Mouse (Mus musculus): Measurements from ENCODE around the gene Smc3.

Gene Smc3
- long read RNA-seq, experiment 1, partial matches to known transcripts, result 50 of 54 reads
- long read RNA-seq, experiment 1, other reads (novel, unspliced or antisense), result 4 of 54 reads
- long read RNA-seq, experiment 2, partial matches to known transcripts, result 60 of 65 reads
- long read RNA-seq, experiment 2, other reads (novel, unspliced or antisense), result 4 of 65 reads

DNA sequence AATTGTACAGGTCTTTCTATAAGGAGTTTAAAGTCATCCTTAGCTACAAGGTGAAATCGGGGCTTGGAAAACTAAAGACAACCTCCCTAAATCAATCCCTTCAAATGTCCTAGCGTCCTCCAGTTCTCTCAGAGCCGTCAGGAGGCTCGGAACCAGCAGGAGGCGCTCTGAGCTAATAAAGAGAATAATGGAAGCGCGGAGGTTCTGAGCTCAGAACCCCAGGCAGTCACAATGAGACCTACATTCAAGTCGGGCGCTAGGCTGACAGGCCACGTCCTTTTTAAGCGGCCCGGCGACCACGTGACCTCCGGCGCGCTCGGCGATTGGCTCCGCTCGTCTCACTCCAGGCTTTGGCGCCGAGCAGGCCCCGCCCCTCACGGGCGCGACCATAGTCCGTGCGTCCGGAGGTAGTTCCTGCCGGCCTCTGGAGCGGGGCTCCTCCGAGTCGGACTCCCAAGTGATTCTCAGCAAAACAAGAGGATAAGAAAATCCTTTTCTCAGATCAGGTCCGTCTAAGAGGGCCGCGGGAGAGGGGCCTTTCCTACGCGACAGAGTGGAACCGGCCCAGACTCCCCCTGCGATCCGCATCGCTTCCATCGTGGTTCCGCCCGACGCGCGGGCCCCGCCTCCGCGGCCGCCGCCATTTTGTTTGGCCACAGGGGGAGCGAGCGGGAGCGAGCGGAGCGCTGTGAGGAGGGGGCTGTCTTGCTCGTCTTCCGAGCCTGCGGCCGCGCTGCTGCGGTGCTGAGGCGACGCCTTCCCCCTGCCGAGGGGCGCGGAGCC is at the start of gene Smc3:
TSS of gene Smc3 (plus strand) at position 642 of the 783 bp plus-strand sequence.
- intact Hi-C loops (cut with DNase I), result loop anchor here (5.0 kb wide), 1 partner anchor 47 kb away; no protein-coding TSS in a partner anchor

DNA sequence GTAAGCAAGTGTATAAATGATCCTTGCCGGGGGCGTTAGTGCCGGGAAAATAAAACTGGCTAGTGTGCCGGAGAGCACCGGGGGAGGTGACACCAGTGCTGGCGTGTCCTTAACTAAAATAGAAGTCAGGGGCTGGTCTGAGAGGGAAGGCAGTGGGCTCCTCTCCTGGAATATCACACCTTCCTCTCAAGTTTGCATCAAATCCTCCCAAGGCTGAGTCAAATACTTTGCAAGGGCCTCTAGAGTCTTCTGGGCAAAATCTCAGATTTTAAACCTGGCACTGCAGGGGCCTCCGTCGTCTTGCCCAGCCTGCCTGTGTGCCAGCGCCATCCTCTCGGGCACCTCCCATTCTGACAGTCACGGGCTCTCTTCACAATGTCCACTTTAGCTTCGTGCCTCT is 49.2 kb upstream of the Smc3 start:
- intact Hi-C loops (cut with DNase I), result no loop called here

DNA sequence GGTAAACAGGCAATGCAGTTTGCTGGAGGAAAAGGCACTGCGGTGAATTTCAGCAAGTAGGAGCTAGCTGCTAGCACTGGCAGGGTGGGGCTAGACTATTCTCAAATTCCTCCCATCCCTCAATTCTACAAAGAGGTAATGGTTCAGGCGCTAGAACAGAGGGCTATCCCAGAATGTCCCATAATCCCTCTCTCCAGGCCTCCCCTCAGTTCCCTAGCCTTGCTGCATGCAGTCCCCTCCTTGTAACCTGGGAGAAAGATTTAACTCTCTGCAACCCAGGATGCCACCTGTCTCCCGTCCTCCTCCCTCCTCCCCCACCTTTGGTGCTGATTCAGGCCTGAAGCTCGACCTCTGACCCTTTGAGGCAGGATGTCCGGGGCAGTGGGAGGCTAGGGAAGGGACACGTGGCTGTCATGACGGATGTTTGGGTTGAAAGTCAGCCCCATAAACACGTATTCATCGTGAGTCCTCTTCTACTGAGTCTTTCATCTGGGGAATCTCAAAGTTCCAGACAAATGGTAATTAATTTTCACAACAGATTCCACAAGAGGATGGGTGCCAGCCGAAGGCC is 47.9 kb upstream of the Smc3 start:
- intact Hi-C loops (cut with DNase I), result no loop called here

DNA sequence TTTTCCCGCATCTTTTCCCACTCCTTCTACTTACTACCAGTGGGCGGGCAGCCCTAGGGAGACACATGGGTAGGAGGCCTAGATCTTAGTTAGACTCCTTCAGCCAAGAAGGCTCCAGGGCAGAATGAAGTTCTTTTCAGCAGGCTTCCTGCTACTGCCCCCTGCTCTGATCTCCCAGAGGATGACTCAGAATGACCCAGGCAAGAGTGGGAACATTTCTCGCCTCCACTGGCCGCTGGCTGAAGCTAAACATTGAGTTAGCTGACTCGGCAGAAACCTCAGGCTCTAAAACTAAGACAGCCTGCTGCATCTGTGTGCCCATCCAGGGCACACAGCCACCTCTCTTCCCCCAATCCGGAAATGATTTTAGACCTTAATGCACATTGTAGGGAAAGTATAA is 47.4 kb upstream of the Smc3 start:
- intact Hi-C loops (cut with DNase I), result no loop called here

DNA sequence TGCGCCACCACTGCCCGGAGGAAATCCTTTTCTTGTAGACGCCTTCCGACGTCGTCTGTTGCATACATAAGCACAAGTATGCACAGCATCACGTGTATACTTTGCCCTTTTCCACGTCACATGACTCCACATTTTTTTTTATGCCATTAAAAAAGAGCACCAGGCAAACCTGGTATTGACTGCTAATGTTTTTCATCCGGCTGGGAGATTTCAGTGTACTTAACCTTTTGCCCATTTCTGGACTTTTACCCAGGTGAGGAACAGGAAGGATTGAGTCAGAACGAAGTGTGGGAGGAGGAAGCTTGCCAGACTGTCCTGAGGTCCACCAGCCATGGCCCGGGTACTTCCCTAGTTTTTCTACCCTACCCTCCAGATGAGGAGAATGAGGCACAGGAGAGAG is 45.8 kb upstream of the Smc3 start:
- intact Hi-C loops (cut with DNase I), result no loop called here

DNA sequence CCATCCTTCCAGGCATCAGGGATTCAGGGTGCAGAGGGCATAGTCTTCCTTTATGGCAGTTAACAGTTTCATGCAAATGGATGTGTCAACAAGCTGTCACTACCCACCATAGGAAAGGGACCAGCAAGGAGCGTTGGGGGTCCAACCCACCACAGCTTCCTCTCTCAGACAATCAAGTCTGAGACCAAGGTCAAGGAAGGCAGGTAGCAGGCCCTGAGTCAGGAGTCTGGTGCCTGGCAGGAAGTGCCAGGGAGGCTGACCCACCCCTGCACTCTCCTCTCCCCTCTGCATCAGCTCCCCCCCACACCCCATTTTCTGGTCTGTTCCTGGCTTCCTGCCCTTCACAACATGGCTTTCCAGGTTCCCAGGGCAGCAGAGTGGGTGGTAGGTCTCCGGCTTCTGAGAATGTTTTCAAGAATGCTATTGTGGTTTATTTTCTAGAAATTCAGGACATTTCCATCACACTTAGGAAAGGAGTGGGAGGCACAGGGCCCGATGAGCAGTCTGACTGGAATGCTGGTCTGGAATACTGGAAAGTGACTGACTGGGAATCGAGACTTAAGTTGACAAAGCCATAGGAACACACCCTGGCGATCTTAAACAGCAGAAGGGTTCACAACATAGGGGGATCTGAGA is 45.1 kb upstream of the Smc3 start:
- intact Hi-C loops (cut with DNase I), result no loop called here

DNA sequence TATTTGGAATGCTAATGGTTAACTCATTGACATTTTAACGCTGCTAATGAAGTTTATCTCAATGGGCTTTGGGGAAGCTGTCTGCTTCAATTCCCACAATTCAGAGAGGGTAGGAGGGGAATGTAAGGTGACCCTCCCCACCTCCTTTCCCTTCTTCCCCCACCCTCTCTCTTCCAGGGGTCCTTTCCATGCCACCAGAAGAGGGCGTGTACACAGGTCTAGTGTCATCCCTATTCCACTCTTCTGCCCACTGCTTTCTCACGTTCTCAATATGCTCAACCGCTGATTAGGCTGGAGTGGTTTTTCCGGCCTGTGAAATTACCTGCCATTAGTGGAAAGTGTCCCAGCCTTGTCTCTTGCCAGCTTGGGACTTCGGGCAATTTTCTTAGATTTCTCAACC is 43.4 kb upstream of the Smc3 start:
- intact Hi-C loops (cut with DNase I), result no loop called here

DNA sequence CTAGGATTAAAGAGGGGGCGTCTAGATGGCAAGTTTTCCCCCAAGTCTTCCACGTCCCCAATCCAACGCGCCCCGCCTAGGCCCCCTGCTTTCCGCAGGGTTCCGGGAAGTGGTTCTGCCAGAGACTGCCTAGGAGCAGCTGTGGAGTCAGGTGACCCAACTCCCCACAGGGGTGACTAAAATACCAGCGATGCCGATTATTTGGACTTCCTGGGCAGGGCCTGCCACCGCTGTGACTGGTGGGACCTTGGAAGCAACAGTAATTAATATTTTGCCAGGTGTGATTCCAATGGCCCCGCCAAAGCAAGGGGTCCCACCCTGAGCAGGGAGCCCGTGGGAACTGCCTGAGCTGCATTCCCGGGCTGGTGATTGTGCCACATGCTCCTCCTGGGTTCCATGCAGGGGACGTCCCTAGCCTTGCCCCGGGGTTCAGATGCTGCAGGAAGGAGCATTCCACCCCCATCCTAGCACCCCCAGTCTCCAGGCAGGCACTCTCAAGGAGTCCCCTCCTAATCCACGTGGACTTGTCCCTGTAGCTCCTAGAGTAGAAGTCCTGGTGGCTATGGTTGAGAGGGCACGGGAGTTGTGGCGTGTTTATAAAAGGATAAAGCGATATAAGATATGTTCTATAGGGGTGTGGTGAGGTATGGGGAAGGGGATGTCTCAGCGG is 42.8 kb upstream of the Smc3 start:
- intact Hi-C loops (cut with DNase I), result no loop called here

DNA sequence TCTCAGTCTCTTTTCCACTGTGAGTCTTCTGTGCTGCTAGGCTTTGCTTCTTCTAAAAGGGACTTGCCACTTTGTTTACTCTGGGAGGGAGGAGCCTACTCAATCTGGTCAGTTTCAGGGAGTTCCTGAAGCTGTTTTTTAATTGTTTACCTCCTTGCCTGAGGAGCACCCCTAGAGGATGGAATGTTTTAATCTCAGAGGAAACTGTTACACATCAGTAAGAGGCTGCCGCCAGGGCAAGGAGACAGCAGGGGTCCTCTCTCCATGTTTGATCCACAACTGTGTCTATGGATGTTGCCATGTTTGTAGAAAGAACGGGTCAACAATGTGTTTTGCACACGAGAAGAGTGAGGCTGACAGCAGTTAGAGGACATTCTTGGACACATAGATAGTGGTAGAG is 39.8 kb upstream of the Smc3 start:
- intact Hi-C loops (cut with DNase I), result no loop called here

DNA sequence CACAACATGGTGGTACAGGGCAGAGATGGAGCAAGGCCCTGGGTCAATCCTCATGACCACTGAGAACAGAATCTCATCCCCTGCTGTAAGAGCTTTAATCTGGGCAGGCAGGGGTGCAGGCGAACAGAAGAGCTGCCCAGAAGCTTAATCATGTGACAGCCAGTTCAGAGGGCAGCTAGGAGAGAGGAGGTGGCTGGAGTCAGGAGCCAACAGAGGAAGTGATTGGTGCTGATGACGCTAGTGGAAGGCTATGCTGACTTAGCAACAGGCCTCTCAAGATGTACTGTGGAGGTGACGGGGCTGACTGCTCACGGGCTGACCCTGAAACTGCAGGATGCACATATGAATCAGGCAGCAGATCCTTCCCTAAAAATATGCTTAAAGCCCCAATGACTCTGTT is 36.0 kb upstream of the Smc3 start:
- intact Hi-C loops (cut with DNase I), result no loop called here

DNA sequence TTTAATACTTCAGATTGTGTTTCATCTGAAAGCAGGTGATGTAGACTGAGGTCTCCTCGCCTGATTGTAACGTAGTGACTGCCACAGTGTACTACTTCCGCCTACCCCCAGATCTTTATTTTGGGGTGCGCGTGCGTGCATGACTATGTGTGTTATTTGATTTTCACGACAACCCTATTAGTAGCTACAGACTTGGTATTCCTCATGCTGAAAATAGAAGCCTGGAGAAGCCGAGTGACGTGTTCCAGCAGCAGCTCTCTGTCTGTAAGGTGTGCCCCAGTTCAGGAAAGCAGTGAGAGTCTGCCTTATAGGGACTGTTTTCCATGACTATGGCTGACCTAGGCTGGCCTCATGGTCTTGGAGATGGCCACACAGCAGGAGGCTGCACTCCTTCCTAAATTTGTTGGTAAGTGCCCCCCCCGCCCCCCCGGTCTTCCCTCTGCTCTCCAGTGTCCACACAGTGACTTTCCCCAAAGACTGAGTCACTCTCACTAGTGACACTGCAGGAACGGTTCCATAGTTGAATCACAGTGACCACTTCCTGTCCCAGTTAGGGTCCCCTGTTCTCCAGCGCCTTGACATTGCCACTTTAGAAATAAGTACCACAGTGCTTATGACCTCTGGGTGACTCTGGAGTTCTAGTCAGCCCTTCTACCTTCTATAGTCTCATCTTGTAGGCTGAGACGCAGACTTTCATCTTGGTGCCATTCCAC is 34.5 kb upstream of the Smc3 start:
- intact Hi-C loops (cut with DNase I), result no loop called here

DNA sequence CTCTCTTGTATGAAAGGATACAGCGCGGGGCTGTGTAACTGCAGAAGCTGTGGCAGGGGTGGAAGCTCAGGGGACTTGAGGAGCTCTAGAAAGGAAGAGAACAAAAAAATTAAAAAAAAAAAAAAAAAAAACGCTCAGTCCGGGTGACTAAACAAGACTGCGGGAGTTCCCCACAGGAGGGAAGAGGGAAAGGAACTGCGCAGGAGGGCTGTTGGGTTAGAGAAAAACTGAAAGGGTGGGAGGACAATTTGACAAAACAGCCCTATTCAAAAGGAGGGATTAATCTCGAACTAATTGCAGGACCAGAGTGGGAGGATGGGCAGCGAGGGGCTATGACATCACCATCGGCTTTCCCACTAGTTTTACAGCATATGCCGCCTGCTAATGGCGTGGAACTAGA is 32.3 kb upstream of the Smc3 start:
- intact Hi-C loops (cut with DNase I), result no loop called here

DNA sequence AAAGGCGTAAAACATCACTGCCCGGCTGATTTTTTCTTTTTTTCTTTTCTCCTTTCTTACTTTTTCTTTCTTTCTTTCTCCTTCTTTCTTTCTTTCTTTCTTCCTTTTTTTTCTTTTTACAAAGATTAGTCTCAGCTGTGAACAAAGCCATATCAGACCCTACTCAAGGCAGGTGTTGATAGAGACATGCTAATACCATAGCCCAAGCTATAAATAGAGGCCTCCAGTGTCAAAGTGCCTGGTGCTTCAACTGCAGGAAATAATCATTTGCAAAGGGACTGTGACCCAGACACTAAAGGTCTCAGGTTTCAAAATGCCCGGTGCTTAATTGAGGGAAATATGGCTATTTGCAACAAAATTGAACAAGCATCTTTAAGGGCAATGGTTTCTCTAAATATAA is 31.6 kb upstream of the Smc3 start:
- intact Hi-C loops (cut with DNase I), result no loop called here

DNA sequence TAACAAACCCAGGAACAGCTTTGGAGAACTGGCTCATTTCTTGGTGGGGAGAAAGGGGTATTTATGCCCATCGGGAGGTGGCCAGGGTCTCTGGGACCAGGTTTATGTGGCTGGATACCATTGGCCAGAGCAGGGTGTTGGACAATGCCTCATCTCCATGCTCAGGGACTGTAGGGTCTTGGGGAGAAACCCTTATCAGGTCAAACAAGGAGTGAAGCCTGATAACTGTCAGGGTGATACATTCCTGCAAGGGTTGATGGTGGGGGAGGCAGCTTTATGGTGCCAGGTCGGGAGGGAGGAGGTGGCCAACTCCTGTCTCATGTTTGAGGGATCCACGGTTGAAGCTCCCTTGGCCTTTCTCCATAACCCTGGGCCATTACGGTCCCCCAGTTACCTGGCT is 29.1 kb upstream of the Smc3 start:
- intact Hi-C loops (cut with DNase I), result no loop called here

DNA sequence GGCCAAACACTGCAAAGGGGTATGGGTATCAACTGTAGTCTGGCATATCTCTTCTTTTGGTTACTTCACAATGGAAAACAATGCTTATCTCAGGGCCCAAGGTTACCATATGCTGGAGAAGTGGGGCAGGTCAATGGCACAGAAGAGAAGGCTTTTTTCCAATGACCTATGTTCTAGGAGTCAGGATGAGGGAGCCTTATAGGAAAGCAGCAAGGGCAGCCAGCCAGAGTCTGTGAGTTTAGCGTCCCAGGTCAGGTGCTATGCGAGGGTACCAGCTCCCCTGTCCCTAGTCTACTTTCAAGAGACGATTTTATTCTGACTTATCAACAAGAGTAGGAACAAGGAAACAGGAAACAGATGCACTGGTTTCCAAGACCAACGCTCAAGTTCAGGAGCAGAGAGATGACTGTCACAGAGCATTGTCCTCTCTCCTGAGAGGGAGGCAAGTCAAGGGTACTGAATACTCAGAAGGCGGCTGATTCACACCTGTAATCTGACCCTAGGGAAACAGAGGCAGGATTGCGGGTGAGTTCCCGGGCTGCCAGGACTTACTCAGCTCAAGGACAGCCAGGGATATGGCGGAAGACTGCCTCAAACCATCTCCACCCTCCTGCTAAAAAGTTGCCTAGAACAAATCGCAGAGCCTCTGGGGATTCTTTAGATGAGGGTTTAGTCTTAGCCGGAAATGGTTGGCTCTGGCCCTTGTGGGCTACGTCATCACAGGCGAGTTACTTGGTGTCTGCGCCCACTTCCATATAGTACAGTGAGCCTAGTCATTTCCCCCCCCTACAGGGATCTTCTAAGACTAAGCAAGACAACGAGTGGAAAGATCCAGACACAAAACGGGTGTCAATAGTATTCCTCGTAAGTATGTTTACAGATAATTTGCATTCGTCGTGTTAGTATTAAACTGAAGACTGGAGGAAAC is 28.4 kb upstream of the Smc3 start:
- intact Hi-C loops (cut with DNase I), result no loop called here

DNA sequence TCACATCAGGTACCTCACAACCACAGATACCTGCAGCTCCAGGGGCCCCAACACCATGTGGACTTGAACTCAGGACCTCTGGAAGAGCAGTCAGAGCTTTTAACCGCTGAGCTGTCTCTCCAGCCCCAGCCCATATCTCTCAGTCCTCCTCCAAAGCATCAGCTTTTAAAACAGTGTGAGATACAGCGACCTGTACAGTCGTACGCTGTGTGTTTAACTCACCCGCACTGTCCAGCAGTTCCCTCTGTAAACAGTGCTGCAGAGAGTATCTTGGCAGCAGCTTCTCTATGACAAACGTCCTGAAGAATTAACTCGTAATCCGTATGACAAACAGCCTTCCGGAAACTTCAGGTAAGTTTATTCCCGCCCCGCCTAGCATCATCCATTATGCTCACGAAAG is 27.6 kb upstream of the Smc3 start:
- intact Hi-C loops (cut with DNase I), result no loop called here

DNA sequence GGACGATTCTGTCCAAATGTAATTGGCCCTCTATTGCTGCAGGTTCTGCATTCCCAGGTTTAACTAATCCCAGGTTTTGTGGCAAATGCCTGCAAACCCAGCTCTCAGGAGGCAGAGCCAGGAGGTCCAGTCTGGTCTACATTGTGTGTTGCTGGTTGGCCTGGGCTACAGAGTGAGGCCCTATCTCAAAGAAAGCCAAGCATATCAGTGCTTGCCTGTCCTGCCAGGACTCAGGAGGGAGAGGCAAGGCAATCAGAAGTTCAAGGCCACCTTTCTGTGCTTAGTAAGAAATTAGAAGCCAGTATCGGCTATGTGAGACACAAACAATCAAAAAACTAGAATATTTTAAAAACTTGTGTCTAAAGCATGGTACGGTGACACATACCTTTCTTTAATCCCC is 27.0 kb upstream of the Smc3 start:
- intact Hi-C loops (cut with DNase I), result no loop called here

DNA sequence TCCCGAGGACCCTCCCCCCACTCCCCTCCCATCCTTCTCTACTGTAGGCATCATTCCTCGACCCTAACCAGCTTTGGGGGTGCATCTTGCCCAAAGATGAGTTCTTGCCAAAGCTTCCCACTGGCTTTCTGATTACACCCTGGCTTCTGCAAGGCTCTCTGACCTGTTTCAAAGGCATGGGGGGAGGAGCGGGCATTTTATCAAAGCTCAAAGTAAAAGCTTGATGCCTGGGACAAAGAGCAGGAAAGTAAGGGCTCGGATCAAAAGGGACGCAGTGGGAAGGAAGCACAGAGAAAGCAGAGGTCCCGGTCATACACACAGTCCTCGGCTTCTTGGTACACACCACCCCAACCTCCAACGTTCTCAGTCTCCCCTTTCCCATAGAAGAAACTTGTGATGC is 26.1 kb upstream of the Smc3 start:
- intact Hi-C loops (cut with DNase I), result no loop called here

DNA sequence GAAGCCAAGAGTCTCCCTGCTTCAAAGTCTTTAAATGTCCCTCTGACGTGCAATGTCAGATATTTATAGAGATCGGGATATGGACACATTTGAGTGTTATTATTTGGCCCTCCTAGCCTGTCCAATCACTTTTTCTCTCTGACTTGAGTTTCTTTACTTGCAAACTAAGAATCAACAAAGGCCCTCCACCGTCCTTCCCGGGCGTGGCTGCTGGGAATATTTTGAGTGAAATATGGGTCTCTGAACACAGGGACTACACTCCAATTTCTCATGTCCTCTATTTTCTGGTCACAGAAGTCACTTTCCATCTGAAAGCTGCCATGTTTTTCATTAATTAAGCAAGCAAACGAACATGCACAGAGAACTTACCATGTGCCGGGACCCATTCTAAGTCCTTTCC is 25.7 kb upstream of the Smc3 start:
- intact Hi-C loops (cut with DNase I), result no loop called here

All from adrenal gland (tissue).